Mouse (Mus musculus) kidney, adult 8-10 months (tissue): ENCODE measurements around the gene Pou2f2.
A peak's percentile ranks its signal among the peaks of the same experiment; 100 is the strongest.

Experiments
- DNase-seq, 2 experiments: peaks; one replicate each; pipeline ENCODE4 v3.0.0; 2022

The Pou2f2 gene

DNA sequence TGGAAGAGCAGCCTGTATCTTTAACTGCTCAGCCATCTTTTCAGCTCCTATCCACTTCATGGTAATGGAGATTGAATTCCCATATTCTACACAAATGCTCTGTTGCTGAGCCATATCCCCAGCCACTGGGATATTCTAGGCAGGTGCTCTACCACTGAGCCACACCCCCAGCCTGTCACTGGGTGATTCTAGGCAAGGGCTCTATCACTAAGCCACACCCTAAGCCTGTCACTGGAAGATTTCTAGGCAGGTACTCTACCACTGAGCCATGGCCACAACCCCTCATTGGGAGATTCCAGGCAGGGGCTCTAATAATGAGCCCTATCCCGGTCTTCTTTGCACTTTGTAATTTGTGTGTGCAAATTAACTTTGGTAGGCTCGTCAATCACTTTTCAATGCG is 15.6 kb upstream of the Pou2f2 start:
- DNase-seq, result no peak

DNA sequence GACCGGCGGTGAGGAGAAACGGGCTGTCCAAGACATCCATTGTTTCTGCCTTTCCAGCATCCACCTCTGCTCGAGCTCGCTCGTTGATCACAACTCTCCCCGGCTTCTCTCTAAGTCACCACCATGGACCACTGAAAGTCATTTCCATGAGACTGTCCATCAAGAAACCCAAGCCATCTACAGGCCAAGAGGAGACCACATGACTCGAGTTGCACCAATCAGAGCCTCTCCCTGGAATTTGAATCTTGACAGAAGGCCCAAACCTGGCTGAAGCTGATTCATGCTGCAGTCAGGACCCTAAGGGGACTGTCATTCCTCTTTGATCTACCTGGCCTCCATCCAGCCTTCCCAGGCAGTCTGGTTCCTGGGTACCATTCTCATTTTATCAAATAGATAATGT is 12.6 kb upstream of the Pou2f2 start:
- DNase-seq, result no peak

DNA sequence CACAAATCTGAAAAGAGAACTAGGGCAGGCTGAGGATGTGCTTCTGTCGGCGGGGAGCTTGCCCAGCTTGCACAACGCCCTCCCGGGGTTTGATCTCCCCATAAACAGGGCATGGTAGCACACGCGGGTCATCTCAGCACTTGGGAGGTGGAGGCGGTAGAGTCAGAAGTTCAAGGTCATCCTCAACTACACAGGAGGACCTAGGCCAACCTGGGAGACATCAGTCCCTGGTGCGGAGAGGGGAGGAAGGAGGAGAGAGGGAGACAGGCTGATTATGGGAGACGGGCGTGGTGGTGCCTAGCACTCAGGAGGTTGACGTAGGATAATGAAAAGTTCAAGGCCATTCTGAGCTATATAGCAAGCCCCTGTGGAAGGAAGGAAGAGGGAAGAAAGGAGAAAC is 11.3 kb upstream of the Pou2f2 start:
- DNase-seq, result no peak

DNA sequence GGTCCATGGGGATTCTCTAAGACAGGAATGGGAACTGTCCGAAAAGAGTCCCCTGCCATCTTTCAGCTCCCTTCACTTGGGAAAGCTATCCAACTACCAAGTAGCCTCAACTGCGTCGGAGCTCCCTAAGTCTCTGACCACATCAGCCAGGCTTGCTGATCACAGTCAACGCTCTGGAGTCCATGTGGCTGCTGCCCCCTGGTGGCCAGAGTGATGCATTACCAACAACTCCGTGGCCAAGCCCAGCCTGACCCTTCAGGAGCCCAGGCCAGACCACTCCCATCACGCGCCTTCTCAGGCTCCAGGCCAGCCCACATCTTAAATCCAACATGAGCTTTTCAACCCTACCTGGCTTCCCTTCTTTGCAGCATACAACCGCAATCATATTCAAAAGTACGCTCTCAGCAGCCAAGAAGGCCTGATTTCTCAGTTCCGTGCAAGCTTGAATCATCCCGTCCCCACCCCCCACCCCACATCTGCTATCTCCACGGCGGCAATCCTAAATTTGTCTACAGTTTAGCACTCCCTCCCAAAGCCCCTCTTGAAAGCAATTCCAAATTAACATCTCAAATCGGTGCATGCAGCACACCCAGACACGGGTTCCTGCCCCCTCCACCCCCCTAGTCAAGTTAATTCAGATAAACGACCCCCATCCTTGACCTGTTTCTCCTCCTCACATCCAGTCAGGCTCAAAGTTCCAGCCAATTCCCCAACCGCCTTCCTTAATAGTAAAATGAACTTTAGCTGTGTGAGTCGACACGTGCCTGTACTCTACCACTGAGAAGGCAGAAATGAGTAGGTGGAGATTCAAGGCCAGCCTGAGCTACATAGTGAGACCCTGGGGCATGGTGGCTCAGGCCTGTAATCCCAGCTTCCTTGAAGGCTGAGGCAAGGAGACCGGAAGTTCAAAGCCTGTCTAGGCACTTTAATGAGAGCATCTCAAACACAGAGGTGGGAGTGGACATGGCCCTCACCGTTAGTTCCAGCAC is 8.4 kb upstream of the Pou2f2 start:
- DNase-seq, result peak; percentile 75 to 85

DNA sequence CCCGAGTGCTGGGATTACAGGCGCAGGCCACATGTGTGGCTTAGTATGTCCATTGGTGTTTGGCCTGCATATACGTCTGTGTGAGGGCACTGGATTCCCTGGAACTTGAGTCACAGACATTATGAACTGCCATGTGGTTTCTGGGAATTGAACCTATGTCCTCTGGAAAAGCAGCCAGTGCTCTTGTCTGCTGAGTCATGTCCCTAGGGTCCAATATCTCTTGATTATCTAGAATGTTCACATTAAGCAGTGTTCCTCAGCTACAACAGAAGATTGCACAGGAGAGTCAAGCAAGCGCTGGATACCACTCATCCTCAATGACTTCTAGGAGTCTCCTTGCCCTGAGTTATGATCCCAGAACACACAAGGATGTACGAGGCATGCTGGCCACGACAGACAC is 4.6 kb upstream of the Pou2f2 start:
- no peak for DNase-seq

DNA sequence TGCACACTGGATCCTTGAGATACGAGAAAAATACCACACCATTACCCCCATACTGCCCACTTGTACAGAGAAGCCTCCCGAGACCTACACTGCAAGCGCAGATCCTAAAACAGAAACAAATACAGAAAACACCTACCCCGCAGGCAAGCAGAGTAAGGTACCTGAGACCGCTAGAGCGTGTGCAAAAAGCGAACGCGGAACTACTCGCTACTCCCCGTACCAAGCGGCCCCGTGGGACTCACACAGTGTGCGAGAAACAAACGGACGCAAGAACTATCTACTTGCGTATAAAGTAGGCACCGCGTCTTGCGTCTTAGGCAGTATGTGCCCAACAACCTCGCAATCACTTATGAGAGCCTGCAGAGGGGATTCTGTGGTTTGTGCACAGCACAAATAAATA is 2.3 kb upstream of the Pou2f2 start:
- no peak for DNase-seq

DNA sequence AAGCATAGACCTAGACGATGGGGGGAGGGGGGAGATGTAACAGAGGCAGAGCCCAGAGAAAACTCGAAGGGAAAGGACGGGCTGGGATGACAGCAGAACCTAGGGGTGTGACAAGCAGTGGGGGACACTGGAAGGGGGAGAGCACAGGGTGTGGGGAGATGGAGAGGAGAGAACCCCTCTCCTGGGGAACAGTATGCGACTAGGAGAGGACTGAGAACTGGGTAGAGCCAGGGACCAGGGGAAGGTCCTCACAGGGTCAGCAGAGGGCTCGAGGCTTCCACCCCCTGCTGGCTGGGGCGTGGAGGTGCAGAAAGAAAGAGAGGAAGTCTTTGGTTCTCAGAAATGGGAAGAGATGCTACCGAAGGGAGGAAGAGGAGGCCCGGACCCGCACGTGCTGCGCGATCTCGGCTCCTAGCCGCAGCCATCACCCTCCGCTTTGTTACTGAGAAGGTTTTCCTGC is 1.8 kb upstream of the Pou2f2 start:
- DNase-seq, result no peak

DNA sequence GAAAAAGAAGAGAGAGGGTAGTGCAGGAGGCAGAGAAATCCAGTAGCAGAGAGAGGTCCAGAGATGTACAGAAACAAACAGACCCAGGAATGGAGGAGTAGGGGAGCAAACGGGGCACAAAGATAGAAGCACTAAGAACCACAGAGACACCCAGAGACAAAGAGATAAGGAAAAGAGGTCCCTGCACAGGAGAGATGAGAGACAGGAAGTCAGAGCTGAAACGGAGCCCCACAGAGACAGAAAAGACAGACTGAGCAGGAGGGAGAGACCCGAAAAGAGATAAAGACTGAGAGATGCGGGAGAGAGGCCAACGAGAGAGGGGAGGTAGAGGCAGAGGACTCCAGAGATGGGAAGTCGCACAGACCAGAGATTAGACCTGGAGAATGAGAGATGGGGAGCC is 986 bp upstream of the Pou2f2 start:
- no peak for DNase-seq

DNA sequence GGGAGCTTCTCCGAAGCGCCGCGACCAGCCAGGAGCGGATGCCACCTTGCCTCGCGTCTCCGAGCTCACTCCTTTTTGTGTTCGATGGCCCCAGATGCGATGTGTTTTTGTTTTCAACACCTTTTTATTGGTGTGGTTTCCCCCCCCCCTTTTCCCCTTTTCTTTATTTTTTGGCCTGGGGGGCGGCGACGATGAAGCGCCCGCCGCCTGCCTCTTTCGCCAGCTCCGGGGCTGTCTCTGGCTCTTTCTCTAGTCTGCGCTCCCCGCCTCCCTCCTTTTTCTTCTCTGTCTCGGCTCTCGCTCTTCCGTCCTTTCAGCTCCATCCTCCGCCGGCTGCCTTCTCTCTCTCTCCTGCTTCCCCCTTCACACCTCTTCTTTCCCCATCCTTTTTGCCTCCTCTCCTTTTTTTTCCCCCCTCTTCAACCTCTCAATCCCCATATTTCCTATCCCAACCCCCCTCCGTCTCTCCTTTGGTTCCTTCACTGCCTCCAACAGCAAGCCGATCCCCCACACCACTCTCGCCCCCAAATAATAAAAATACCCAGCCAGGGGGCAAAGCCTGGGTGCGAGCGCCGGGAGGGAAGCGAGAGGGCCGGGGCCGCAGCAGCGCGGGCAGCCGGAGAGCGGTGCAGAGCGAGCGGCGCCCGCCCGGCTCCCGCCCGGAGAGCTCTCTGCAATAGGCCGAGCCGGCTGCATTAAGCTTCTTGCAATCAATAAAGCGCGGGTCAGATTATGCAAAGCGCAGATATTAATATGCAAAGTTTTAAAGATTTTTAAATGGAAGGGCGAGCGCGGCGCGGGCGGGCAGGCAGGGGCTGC is 530 bp downstream of the Pou2f2 start:
- no peak for DNase-seq

DNA sequence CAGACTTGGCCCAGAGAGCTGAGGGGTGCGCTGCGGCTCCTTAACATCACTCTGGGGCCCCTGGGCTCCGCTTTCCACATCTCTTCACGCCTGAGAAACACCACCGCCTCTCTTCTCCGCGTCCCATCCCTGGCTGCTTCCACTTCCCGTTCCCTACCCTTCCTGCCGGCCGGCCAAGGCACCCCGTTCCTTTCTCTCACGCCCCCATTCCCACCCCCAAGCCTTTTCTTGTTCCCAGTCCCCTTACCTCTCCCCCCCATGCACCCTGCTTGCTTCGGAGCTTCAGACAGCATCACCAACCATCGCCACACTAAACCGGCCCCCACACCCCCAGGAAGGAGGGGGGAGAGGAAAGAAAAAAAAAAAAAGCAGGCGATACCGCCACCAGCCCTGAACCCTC is 1.2 kb downstream of the Pou2f2 start:
- no peak for DNase-seq

DNA sequence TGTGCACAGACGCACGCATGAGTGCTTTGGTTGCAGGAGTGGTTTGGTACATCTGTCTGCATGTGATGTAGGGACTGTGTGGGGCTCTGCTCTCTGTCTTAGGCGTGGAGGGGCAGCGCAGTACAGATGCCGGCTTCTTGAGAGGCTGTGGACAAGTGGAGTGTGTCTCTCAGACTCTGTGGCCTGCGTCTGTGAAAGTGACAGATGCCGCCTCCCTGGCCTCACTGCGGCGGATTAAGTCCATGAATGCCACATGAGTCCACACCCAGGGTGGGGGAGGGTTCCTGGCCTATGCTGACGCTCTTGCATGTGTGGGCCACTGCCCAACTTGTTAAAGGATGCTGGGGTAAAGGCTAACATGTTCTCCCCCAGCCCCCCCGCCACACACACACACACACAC is 5.2 kb downstream of the Pou2f2 start:
- DNase-seq, result no peak

DNA sequence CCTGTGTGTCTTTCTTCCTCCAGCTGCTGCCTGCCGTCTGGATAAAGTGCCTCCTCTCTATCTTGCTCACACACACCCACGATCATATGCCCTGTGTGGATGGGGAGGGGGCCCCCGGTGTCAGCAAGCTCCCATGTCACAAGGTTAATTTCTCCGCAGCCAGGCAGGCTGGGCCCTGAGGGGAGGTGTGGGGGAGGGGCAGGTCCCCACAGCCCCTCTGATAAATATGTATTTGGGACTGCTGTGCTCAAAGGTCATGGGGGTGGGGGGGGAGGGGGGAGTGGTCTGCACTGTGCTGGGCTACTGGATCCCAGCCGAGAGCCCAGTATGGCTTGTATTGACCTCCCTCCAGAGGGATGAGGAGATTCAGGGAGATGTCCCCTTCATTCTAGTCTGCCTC is 6.9 kb downstream of the Pou2f2 start:
- no peak for DNase-seq

DNA sequence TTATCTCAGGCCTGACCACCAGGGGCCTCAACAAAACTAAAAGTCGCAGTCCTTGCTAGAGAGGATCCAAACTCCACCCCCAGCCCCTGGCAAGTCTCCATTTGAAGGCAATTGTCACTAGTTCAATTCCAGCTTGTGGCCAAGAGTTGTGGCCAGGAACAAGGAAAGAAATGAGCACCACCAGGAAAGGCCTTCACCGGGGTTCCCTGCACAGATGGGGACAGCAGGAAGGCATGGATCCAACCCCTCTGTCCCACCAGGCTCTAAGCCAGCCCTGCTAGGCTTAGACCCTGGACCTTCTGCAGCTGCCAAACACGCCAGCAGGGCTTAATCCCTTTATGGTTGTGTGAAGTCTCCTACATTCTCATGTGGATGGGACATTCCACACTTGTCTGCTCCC is 8.9 kb downstream of the Pou2f2 start:
- no peak for DNase-seq

DNA sequence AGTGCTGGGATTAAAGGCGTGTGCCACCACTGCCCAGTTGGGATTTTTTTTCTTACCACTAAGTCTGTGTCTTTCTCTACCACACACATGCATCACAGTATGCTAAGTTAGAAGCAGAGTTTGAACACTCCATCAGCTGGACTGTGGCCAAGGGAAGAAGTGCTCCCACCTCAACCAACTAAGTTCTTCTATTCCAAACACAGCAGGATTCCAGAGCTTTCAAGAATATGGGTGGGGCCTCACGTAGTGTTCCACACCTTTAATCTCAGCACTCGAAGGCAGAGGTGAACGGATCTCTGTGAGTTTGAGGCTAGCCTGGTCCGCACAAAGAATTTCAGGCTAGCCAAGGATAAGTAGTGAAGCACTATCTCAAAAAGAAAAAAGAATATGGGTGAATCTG is 13.4 kb downstream of the Pou2f2 start:
- no peak for DNase-seq

DNA sequence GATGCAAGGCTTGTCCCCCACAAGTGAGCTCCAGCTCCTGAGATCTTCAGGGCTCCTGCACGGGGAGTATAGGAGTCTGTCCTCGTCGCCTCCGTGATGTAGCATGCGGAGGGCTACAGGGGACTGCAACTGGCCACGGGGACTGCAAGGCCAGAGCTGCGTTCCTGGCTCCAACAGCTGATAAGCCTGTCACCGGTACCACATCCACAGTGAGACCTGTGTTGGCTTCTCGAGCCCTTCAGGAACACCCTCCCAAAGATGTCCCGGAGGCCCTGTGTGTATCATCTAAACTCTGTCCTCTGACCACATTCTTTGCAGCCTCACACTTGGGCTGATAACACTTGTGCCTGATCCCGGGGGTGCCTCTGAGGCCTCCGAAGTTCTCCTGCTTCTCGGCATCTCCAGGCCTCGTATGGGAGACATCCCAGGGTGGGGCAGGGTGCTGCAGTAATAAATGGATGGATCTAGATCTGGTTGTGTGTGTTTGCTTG is 23.3 kb downstream of the Pou2f2 start:
- no peak for DNase-seq

DNA sequence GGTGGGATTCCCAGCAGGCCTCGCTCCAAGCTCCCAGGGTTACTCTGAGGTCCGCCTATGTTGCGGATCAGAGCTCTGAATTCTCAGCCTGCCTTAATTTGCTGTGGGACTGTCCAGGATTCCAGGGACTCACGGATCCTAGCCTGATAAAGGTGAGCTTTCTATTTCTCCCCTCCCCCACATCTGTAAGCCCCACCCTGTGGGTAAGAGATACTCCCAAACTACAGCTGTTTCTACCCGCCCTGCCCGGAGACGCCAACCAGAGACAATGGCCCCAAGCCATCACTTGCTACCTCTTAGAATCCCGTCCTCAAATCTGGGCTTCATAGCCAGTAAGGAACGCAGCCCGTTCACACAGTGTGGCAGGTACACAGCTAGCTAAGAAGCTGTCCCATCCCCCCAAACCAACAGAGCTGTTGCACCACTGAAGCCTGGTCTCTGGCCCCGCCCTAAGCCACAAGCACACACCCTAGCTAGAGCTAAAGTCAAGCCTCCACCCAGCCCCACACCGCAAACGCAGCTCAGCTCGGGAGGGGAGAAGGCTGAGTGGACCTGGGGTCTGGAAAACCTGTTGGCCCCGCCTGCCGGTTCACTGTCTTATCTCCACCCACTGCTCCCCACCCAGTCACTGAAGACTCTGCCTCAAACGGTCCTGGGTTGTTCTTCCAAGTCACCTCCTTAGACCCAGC is 23.9 kb downstream of the Pou2f2 start:
- no peak for DNase-seq

DNA sequence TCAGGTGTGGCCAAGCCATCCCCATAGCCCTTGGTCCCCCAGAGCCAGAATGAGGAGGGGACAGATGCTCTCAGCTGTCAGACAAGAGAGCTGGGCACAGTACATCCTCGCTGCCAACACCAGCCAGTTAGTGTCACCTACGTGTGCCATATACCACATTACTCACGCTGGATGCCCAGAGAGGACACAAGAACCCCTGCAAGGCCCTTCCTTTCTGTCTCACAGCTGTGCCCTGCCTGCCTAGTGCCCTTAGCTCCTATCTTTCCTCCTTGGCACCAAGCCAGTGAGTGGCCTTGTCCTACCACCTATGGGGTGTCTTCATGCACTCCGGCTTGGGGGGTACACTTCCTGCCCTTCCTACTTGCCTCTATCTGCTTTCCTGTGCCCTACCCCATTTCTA is 24.9 kb downstream of the Pou2f2 start:
- no peak for DNase-seq

DNA sequence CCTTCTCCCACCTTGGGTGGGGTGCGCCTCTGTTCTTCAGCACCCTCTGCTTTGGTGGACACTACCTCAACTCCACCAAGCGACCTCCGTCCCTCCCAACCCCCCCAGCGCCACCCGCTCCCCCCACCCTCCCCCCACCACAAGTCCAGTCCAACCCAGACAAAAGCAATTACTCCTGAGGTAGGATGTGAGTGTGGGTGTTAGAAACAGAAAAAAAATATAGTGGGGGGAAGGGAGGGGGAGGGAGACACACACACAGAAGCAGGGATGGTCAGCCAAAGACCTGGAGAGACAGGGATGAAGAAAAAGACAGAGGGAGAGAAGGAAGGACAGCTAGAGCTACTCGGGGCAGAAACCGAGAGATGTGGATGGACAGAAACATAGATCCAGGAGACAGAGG is 25.7 kb downstream of the Pou2f2 start:
- no peak for DNase-seq

DNA sequence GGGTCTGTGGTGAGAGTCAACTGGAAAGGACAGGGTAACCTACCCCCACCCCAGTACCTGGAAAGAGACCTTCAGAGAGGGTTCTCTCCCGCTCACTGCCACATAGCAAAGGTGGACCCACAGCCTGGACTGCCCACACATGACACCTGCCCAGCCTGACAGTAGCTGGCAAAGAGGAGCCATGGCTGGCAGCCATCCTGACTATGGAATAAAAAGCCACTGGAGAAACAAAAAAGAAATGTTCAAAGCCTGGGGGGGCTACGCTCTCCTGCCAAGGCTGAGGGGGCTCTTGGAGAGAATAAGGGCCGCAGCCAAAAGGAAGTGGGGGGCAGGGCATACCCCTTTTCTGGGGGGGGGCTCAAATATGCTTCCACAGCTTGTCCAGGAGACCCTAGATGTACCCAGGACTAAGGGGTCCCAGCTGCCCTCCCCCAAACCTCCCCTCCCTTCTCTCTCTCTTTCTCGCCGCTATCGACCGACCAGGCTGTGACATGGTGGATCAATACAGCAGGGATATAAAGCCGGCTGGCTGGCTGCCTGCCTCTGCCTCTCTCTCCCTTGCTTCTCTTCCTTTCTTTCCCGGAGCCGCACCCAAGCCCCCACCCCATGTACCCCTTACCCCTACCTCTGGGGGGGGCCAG is 27.5 kb downstream of the Pou2f2 start:
- DNase-seq, result no peak

DNA sequence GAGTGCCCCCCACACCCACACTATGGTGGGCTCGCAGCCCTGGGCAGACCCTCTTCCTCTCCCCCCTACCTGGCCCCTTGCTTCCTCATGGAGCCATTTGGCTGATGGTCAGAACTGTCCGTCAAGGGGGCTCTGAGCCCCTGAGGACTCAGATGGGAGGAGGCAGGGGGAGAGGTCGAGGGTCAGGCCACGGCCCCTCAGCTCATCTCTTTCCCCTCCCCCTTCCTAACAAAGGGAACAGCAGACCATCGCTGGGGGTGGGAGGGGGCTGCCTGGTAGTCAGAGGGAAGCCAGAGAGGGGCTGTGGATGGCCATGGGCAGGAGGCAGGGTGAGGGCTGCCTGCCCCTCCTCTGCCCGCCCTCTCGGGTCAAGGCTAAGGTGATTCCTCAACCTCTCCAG is 28.5 kb downstream of the Pou2f2 start:
- DNase-seq, result no peak

DNA sequence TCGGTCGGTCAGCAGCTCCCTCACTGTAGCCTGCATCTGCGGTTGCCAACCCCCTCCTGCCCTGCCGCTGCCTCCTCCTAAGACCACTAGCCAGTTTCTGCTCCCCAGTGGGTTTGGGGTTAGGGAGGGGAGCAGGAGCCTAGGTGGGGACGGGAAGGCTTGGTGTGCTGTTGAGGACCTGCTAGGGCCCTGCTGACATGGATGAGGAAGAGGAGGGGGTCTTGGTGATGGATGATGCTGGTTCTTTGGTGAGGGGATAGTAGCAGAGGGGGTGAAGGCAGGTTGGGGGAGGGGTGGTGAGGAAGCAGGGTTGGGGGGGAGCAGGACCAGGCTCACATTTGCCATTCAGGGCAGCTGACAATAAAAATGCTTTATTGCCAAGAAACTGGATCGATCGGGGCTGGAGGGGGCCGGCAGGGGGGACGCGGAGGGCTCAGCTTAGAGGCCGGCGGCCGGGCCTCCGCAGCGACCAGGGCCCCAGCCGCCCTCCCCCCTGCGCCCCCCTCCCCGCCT is 29.3 kb downstream of the Pou2f2 start:
- DNase-seq, result no peak

DNA sequence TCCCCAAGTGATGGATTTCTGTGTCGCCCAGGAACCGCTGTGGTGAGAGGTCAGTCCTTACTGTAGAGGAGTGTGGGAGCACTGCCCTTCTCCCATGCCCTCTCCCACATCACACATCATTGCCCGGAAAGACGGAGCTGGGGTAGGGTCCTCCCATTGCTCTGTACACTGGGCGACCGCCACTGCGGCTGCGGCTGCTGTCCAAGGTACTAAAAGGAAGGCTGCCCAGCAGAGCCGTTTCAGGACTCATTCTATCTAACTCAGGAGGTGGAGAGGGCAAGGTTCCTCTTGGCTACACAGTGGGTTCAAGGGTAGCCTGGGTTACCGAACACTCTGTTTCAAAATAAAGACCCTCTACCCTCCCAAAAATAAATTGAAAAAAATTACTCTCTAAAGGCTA is 33.6 kb downstream of the Pou2f2 start:
- no peak for DNase-seq
